Mouse (Mus musculus): ENCODE data around the gene Polg2.
"Not testable (repeated sequence)": the region's sequence is repeated elsewhere in the genome, so short reads cannot be mapped to it uniquely, and the experiment has no call there.

The Polg2 gene

GRCm38 (mm10) chr11:106727967-106728366 is 51.4 kb downstream of the Polg2 start:
- DNase-seq (ENCODE audit: low spot score in 2 of 2): no peak

GRCm38 (mm10) chr11:106724916-106725235 is 54.5 kb downstream of the Polg2 start:
- not testable (repeated sequence) for DNase-seq (ENCODE audit: low spot score in 2 of 2)

GRCm38 (mm10) chr11:106724176-106724915 is 55.0 kb downstream of the Polg2 start:
- DNase-seq (ENCODE audit: low spot score in 2 of 2): no peak

GRCm38 (mm10) chr11:106723611-106724125 is 55.7 kb downstream of the Polg2 start:
- DNase-seq (ENCODE audit: low spot score in 2 of 2): no peak

- no peak for DNase-seq (ENCODE audit: low spot score in 2 of 2)
Measured at GRCm38 (mm10) chr11:106722831-106723361, 56.4 kb downstream of the Polg2 start.

GRCm38 (mm10) chr11:106720379-106720778 is 59.0 kb downstream of the Polg2 start:
- no peak for DNase-seq (ENCODE audit: low spot score in 2 of 2)
